Mouse (Mus musculus) hindbrain, embryonic 13.5 days (tissue): ENCODE measurements at regions not wholly inside any gene's neighbourhood (a gene's known extent, or its start where the extent isn't known, plus 50 kb on each side); places are given as distances from the start of the nearest gene placed in this dataset.
A peak's percentile ranks its signal among the peaks of the same experiment; 100 is the strongest.

Experiments used
- ATAC-seq: fragments of 200-750 bp; cut with Nextera tagmentation; 2 replicates; pipeline ENCODE4 v1.8.0; 2017; ENCODE audit warnings: moderate TSS enrichment; ENCODE audit not compliant: low FRiP score
- H3K27ac ChIP-seq: fragments of 300-500 bp; sonication (generic); 2 replicates; pipeline ENCODE4 v1.5.1; 2015; ENCODE audit warnings: inconsistent platforms, mild to moderate bottlenecking, moderate library complexity
- H3K27me3 ChIP-seq: fragments of 300-500 bp; sonication (generic); 2 replicates; pipeline ENCODE4 v1.6.1; 2015; ENCODE audit warnings: mild to moderate bottlenecking, inconsistent platforms
- H3K36me3 ChIP-seq: fragments of 300-500 bp; sonication (generic); 2 replicates; pipeline ENCODE4 v1.6.1; 2015; ENCODE audit warnings: mild to moderate bottlenecking, inconsistent platforms
- H3K4me1 ChIP-seq: fragments of 300-500 bp; sonication (generic); replicated peaks from 2 replicates; pipeline ENCODE4 v1.6.1; 2015; ENCODE audit warnings: inconsistent platforms
- H3K4me2 ChIP-seq: fragments of 300-500 bp; sonication (generic); 2 replicates; pipeline ENCODE4 v1.6.1; 2015; ENCODE audit warnings: inconsistent platforms, mild to moderate bottlenecking, moderate library complexity
- H3K4me3 ChIP-seq: fragments of 300-500 bp; sonication (generic); 2 replicates; pipeline ENCODE4 v1.5.1; 2015; ENCODE audit warnings: mild to moderate bottlenecking, inconsistent platforms
- H3K9ac ChIP-seq: fragments of 300-500 bp; sonication (generic); 2 replicates; pipeline ENCODE4 v1.6.1; 2015; ENCODE audit warnings: mild to moderate bottlenecking, inconsistent platforms
- H3K9me3 ChIP-seq: fragments of 300-500 bp; sonication (generic); 2 replicates; pipeline ENCODE4 v1.6.1; 2016; ENCODE audit warnings: inconsistent platforms
- WGBS: fragments of 180-500 bp; shearing (Covaris S2); methylation state at CpG from one replicate; pipeline ENCODE4 v1.1.7; 2015; 5-methylcytosine and 5-hydroxymethylcytosine counted together

DNA sequence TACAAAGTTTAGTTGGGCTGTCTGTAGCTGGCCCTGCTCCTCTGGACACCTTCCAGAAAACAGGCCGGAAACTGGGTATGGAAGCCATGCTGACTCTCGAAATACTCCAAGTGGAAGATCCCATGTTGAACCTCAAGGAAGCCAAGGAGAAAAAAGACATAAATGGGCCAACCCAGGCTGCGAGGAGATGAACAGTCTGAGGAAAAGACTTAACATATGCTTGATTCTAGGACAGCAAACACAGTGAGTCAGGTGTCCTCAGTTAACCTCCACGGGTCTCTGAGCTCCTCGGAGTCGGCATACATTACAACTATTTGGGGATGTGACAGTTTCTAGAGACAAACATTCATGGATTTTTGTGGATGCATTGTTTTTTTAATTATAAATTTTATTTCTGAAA, 60.0 kb upstream of the Msi2 start:
- Histone ChIP-seq H3K27ac (no peak overlapping the region), H3K9me3 (no peaks in the 10 kb centered on the region), H3K36me3 (no peaks in the 10 kb centered on the region), H3K4me1 (peaks cover 4% of the 10 kb centered on the region; the same call in 1 of the 2 replicates), H3K9ac (no peak overlapping the region), H3K4me3 (no peak overlapping the region), H3K27me3 (no peaks in the 10 kb centered on the region), H3K4me2 (no peak overlapping the region)
- 89% methylated on average over 6 of the region's 6 CpGs for WGBS
- no peak for ATAC-seq

GRCm38 (mm10) chr11:88774401-88774931, 56.2 kb upstream of the Msi2 start:
- H3K4me3 ChIP-seq, result no peak overlapping the region
- ATAC-seq, result no peak
- H3K9ac ChIP-seq, result no peak overlapping the region
- peaks cover 4% of the 10 kb centered on the region for H3K4me1 ChIP-seq
- WGBS, result 20% methylated on average over 4 of the region's 4 CpGs
- no peaks in the 10 kb centered on the region for H3K9me3 ChIP-seq
- H3K4me2 ChIP-seq, result no peak overlapping the region
- H3K36me3 ChIP-seq, result no peaks in the 10 kb centered on the region
- peak overlapping the region; percentile 66 for H3K27ac ChIP-seq
- H3K27me3 ChIP-seq, result no peaks in the 10 kb centered on the region

- 51% methylated on average over 6 of the region's 6 CpGs for WGBS
- Histone ChIP-seq H3K9me3 (no peaks in the 10 kb centered on the region), H3K27ac (no peak overlapping the region), H3K4me3 (no peak overlapping the region), H3K4me1 (peaks cover 4% of the 10 kb centered on the region), H3K36me3 (no peaks in the 10 kb centered on the region), H3K27me3 (no peaks in the 10 kb centered on the region), H3K4me2 (no peak overlapping the region), H3K9ac (no peak overlapping the region)
- ATAC-seq, result no peak
These were observed 55.6 kb upstream of the Msi2 start for GRCm38 (mm10) chr11:88773961-88774360.

GRCm38 (mm10) chr11:88770405-88770804, 52.1 kb upstream of the Msi2 start:
- H3K4me2 ChIP-seq, result no peak overlapping the region
- H3K4me1 ChIP-seq, result peaks cover 4% of the 10 kb centered on the region
- WGBS, result 81% methylated on average over 7 of the region's 7 CpGs
- no peak overlapping the region for H3K9ac ChIP-seq
- no peaks in the 10 kb centered on the region for H3K36me3 ChIP-seq
- H3K4me3 ChIP-seq, result no peak overlapping the region
- no peaks in the 10 kb centered on the region for H3K27me3 ChIP-seq
- no peak overlapping the region for H3K27ac ChIP-seq
- no peaks in the 10 kb centered on the region for H3K9me3 ChIP-seq
- no peak for ATAC-seq
